Mouse (Mus musculus) lung, adult 18-20 months (tissue): ENCODE measurements around the gene Ccdc182.

Source experiments
- DNase-seq, 2 experiments: peaks; one replicate each; pipeline ENCODE4 v3.0.0; 2022; ENCODE audit warnings: mixed read lengths in 2 of 2

The Ccdc182 gene

GRCm38 (mm10) chr11:88293631-88294393 is at the start of gene Ccdc182:
Ccdc182 (plus strand) TSS chr11:88294058.
- no peak for DNase-seq

GRCm38 (mm10) chr11:88245581-88246170 is 48.2 kb upstream of the Ccdc182 start:
- DNase-seq: no peak

- DNase-seq: no peak
Measured at GRCm38 (mm10) chr11:88248636-88249035, 45.2 kb upstream of the Ccdc182 start.

- no peak for DNase-seq
Measured at GRCm38 (mm10) chr11:88250568-88250967, 43.3 kb upstream of the Ccdc182 start.

- DNase-seq: no peak
Measured at GRCm38 (mm10) chr11:88251295-88251694, 42.6 kb upstream of the Ccdc182 start.

- peak; percentile 71 to 75 for DNase-seq
Measured at GRCm38 (mm10) chr11:88251972-88252766, 41.7 kb upstream of the Ccdc182 start.

- no peak for DNase-seq
Measured at GRCm38 (mm10) chr11:88252767-88253513, 40.9 kb upstream of the Ccdc182 start.

GRCm38 (mm10) chr11:88253514-88254167 is 40.2 kb upstream of the Ccdc182 start:
- DNase-seq: no peak

GRCm38 (mm10) chr11:88257700-88258099 is 36.2 kb upstream of the Ccdc182 start:
- no peak for DNase-seq

- DNase-seq: no peak
Measured at GRCm38 (mm10) chr11:88258212-88258611, 35.6 kb upstream of the Ccdc182 start.

GRCm38 (mm10) chr11:88260463-88260862 is 33.4 kb upstream of the Ccdc182 start:
- DNase-seq: no peak

GRCm38 (mm10) chr11:88264889-88265288 is 29.0 kb upstream of the Ccdc182 start:
- no peak for DNase-seq

GRCm38 (mm10) chr11:88266311-88266710 is 27.5 kb upstream of the Ccdc182 start:
- DNase-seq: no peak

- DNase-seq: peak in 1 of 2 experiments; percentile 32
Measured at GRCm38 (mm10) chr11:88271870-88272269, 22.0 kb upstream of the Ccdc182 start.

- no peak for DNase-seq
Measured at GRCm38 (mm10) chr11:88274111-88274879, 19.6 kb upstream of the Ccdc182 start.

GRCm38 (mm10) chr11:88274901-88275498 is 18.9 kb upstream of the Ccdc182 start:
- DNase-seq: no peak

- no peak for DNase-seq
Measured at GRCm38 (mm10) chr11:88275949-88276348, 17.9 kb upstream of the Ccdc182 start.

- DNase-seq: no peak
Measured at GRCm38 (mm10) chr11:88276534-88277308, 17.1 kb upstream of the Ccdc182 start.

- no peak for DNase-seq
Measured at GRCm38 (mm10) chr11:88279006-88279405, 14.9 kb upstream of the Ccdc182 start.

- no peak for DNase-seq
Measured at GRCm38 (mm10) chr11:88280426-88280836, 13.4 kb upstream of the Ccdc182 start.
